Mouse (Mus musculus): ENCODE data around the gene Kif26b.

DNA sequence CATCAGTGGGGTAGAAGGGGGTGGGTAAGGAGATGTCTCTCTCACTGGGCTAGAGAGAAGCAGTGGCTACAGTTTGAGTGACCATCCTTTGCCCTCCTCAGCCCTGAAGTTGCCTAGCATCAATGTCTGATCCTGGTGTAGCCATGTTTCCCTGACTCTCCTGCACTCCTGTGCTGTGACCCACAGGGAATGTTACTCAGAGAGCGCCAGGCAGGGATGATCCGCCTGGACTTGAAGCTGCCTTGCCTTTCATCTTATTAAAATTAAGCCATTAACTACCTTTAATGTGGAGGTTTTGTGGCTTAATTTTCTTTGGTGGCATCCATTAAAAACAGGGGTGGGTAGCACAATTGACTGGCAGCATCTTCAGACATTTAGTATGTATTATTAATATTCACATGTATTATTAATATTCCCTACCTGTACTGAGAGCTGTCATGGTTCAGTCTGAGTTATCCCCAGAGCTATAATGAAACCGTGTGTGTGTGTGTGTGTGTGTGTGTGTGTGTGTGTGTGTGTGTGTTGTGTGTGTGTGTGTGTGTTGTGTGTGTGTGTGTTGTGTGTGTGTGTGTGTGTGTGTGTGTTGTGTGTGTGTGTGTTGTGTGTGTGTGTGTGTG lies 233.3 kb downstream of the Kif26b start:
- TF ChIP-seq CTCF (IDR thresholded peaks at IDR 0.05; ENCODE audit: extremely low read depth, insufficient read length, insufficient replicate concordance, low read depth, low read length) (no peak), POLR2A (IDR thresholded peaks at IDR 0.05; ENCODE audit: low read depth, low read length) (no peak)
